ENCODE assay signal across 16 mouse cellular contexts in the genomic region with DNA sequence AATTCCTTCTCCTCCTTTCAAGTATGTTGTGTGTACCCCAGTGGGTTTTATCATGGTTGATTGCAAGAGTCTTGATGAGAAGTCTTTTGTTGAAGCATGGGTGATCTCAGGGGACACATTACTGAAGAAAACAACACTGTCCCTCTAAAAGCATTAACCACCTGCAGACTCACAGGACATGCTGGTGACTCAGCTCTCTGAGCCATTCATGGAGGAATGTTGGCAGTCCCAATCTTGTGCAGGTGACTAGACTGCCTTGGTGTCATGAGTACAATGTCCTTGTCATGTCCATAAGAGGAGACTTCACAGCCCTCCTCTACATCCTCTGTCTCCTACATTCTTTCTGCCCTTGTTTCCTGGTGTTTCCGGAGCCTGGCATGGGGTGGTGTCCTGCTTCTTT. TPM values are rescaled to one million over a fixed set of nuclear protein-coding genes. Genes with fewer than 3 reads are reported as not detected.
"Had no signal": no experiment of that assay in that cellular context is flagged by ENCODE, and none has a peak within 500 bp of the region (broad histone marks: within the 10 kb centered on the region; RNA-seq: fewer than 3 reads in every experiment).

No protein-coding gene starts in this region.

- DNase-seq: left cerebral cortex, postnatal 4 days; liver; liver, embryonic 13.5 days; liver, postnatal 0 days; lung, adult 18-20 months; lung, adult 2 months; lung, postnatal 10 days; lung, postnatal 14 days; lung, postnatal 36 days; lung, postnatal 4 days; midbrain, embryonic 14.5 days had no signal

RNA-seq across cellular contexts. Expression of a gene that starts 45.5 kb away (rescaled TPM):
- total RNA-seq: liver, adult 2 months; megakaryocyte progenitor cell, adult 5-6 weeks; megakaryocyte, adult 5-6 weeks; megakaryocyte-erythroid progenitor cell, adult 5-6 weeks; monocyte, adult 5-6 weeks had no signal
